Mouse (Mus musculus): Measurements from ENCODE around the gene Lifr. TPM values are rescaled to one million over a fixed set of nuclear protein-coding genes. Genes with fewer than 3 reads are reported as not detected.

The Lifr gene
- polyA plus RNA-seq, 1 experiment from 2014 or later = 2.0 TPM

GRCm38 (mm10) chr15:7146529-7146928, 56.1 kb downstream of the Lifr start:
- 82% methylated on average over 8 of the region's 8 CpGs for WGBS (ENCODE audit: missing documents)
- Histone ChIP-seq H3K79me2 (ENCODE audit: inconsistent target) (no peaks in the 10 kb centered on the region), H3K4me3 (ENCODE audit: inconsistent target) (no peak overlapping the region), H3K27ac (no peak overlapping the region), H3K36me3 (ENCODE audit: inconsistent target) (no peaks in the 10 kb centered on the region)

GRCm38 (mm10) chr15:7149796-7150195, 59.4 kb downstream of the Lifr start:
- H3K27ac ChIP-seq = no peak overlapping the region
- H3K4me3 ChIP-seq (ENCODE audit: inconsistent target) = no peak overlapping the region
- H3K79me2 ChIP-seq (ENCODE audit: inconsistent target) = no peaks in the 10 kb centered on the region
- no peaks in the 10 kb centered on the region for H3K36me3 ChIP-seq (ENCODE audit: inconsistent target)
- 95% methylated on average over 18 of the region's 18 CpGs for WGBS (ENCODE audit: missing documents)

GRCm38 (mm10) chr15:7150591-7150990, 60.2 kb downstream of the Lifr start:
- no peak overlapping the region for H3K4me3 ChIP-seq (ENCODE audit: inconsistent target)
- no peaks in the 10 kb centered on the region for H3K79me2 ChIP-seq (ENCODE audit: inconsistent target)
- no peaks in the 10 kb centered on the region for H3K36me3 ChIP-seq (ENCODE audit: inconsistent target)
- no peak overlapping the region for H3K27ac ChIP-seq
- WGBS (ENCODE audit: missing documents) = 90% methylated on average over 9 of the region's 9 CpGs

DNA sequence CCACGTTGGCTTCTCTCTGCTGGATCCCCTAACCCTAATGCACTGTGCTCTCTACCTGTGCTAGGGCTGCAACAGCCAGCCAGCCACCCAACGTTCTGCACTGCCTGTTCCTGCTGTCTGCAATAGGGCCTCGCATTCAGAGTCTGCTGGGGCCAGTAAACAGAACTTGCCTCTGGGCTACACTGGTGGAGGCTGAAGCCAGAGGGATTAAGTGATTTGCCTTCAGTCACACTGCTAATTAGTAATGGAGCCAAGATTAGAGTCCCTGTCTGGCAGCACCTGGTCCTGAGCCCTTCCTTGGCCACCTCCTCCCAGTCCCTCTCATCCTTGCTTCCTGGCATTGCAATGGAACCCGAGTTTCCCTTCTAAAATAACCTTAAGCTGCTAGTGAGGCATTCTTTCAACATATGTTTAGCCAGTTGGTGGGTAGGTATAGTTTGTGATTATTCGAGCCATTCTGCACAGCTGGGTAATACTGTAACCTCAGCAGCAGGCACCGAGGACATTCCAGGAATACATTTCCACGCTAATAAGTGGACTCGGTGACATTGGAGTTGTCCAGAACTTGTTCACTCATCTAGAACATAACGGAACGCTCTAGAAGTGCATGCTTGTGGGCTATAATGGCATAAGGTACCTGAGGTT, 61.8 kb downstream of the Lifr start:
- H3K27ac ChIP-seq = no peak overlapping the region
- 79% methylated on average over 10 of the region's 10 CpGs for WGBS (ENCODE audit: missing documents)
- H3K4me3 ChIP-seq (ENCODE audit: inconsistent target) = no peak overlapping the region
- no peaks in the 10 kb centered on the region for H3K79me2 ChIP-seq (ENCODE audit: inconsistent target)
- H3K36me3 ChIP-seq (ENCODE audit: inconsistent target) = no peaks in the 10 kb centered on the region

- Histone ChIP-seq H3K36me3 (ENCODE audit: inconsistent target) (no peaks in the 10 kb centered on the region), H3K79me2 (ENCODE audit: inconsistent target) (no peaks in the 10 kb centered on the region), H3K27ac (no peak overlapping the region), H3K4me3 (ENCODE audit: inconsistent target) (no peak overlapping the region)
- WGBS (ENCODE audit: missing documents) = 78% methylated on average over 15 of the region's 15 CpGs
Measured at GRCm38 (mm10) chr15:7154010-7154736, 63.8 kb downstream of the Lifr start.

- no peak overlapping the region for H3K27ac ChIP-seq
- H3K79me2 ChIP-seq (ENCODE audit: inconsistent target) = no peaks in the 10 kb centered on the region
- H3K36me3 ChIP-seq (ENCODE audit: inconsistent target) = no peaks in the 10 kb centered on the region
- 18% methylated on average over 7 of the region's 7 CpGs for WGBS (ENCODE audit: missing documents)
- no peak overlapping the region for H3K4me3 ChIP-seq (ENCODE audit: inconsistent target)
Measured at GRCm38 (mm10) chr15:7154737-7155090, 64.3 kb downstream of the Lifr start.

- 92% methylated on average over 6 of the region's 6 CpGs for WGBS (ENCODE audit: missing documents)
- Histone ChIP-seq H3K27ac (no peak overlapping the region), H3K4me3 (ENCODE audit: inconsistent target) (no peak overlapping the region), H3K36me3 (ENCODE audit: inconsistent target) (no peaks in the 10 kb centered on the region), H3K79me2 (ENCODE audit: inconsistent target) (no peaks in the 10 kb centered on the region)
Measured at GRCm38 (mm10) chr15:7157658-7158057, 67.2 kb downstream of the Lifr start.

DNA sequence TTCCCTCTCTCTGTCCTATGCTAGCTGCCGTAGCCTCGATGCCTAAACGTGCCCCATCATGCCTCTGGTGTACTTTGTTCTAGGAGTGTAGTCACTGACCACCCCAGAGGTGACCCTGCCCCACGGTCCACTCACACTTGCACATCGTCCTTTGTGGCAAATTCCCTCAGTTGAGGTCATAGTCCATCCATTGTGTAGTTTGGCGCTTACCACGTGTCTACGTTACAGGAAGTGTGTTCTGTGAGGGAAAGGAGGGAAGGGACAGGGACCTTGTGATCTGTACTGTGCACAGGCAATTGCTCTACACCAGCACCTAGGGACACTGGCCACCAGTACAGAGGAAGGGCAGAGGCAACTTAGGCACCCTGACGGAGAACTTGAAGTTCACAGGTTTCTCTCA, 69.5 kb downstream of the Lifr start:
- Histone ChIP-seq H3K4me3 (ENCODE audit: inconsistent target) (no peak overlapping the region), H3K27ac (no peak overlapping the region), H3K36me3 (ENCODE audit: inconsistent target) (no peaks in the 10 kb centered on the region), H3K79me2 (ENCODE audit: inconsistent target) (no peaks in the 10 kb centered on the region)
- WGBS (ENCODE audit: missing documents) = 84% methylated on average over 9 of the region's 9 CpGs

GRCm38 (mm10) chr15:7160321-7160720, 69.9 kb downstream of the Lifr start:
- Histone ChIP-seq H3K4me3 (ENCODE audit: inconsistent target) (no peak overlapping the region), H3K27ac (no peak overlapping the region), H3K79me2 (ENCODE audit: inconsistent target) (no peaks in the 10 kb centered on the region), H3K36me3 (ENCODE audit: inconsistent target) (no peaks in the 10 kb centered on the region)
- 91% methylated on average over 8 of the region's 8 CpGs for whole genome bisulfite sequencing (ENCODE audit: missing documents)

GRCm38 (mm10) chr15:7163851-7164250, 73.4 kb downstream of the Lifr start:
- 76% methylated on average over 6 of the region's 6 CpGs for WGBS (ENCODE audit: missing documents)
- H3K79me2 ChIP-seq (ENCODE audit: inconsistent target) = no peaks in the 10 kb centered on the region
- H3K36me3 ChIP-seq (ENCODE audit: inconsistent target) = no peaks in the 10 kb centered on the region
- no peak overlapping the region for H3K4me3 ChIP-seq (ENCODE audit: inconsistent target)
- no peak overlapping the region for H3K27ac ChIP-seq

GRCm38 (mm10) chr15:7166735-7167134, 76.3 kb downstream of the Lifr start:
- WGBS (ENCODE audit: missing documents) = 94% methylated on average over 9 of the region's 9 CpGs
- no peaks in the 10 kb centered on the region for H3K79me2 ChIP-seq (ENCODE audit: inconsistent target)
- no peak overlapping the region for H3K27ac ChIP-seq
- H3K4me3 ChIP-seq (ENCODE audit: inconsistent target) = no peak overlapping the region
- H3K36me3 ChIP-seq (ENCODE audit: inconsistent target) = no peaks in the 10 kb centered on the region

DNA sequence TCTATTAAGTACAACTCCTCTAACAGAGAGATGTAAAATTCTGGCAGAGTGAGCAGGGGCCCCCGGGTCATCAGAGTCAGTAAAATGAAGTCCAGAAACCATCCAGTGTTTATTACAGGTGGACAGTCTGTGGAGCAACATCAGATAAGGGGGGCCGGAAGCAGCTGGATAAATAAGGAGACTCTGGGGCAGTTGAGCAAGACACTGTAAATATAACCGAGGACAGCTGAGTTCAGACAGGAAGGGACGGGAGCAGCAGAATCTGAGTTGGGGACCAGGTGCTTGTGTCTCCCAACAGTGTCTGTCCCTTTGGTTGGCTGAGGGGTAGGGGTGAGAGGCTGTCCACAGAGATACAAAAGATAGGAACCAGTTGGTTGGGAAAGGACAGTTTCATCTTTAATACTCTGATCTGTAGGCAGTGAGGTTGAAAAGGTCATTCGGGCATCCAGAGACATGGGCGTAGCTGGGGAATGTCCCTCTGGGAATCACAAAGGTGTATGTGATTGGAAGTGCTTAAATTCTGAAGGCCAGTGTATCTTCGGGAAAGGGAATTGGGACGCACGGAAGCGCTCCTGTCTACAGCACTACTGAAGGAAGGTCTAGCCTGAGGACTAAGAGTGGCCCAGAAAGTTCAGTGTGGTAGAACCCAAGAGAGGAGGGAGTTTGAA, 77.0 kb downstream of the Lifr start:
- Histone ChIP-seq H3K36me3 (ENCODE audit: inconsistent target) (no peaks in the 10 kb centered on the region), H3K4me3 (ENCODE audit: inconsistent target) (no peak overlapping the region), H3K27ac (no peak overlapping the region), H3K79me2 (ENCODE audit: inconsistent target) (no peaks in the 10 kb centered on the region)
- WGBS (ENCODE audit: missing documents) = 90% methylated on average over 10 of the region's 10 CpGs

GRCm38 (mm10) chr15:7167906-7168532, 77.6 kb downstream of the Lifr start:
- no peak overlapping the region for H3K27ac ChIP-seq
- 89% methylated on average over 11 of the region's 11 CpGs for WGBS (ENCODE audit: missing documents)
- H3K36me3 ChIP-seq (ENCODE audit: inconsistent target) = no peaks in the 10 kb centered on the region
- no peaks in the 10 kb centered on the region for H3K79me2 ChIP-seq (ENCODE audit: inconsistent target)
- H3K4me3 ChIP-seq (ENCODE audit: inconsistent target) = no peak overlapping the region

- Histone ChIP-seq H3K27ac (no peak overlapping the region), H3K79me2 (ENCODE audit: inconsistent target) (no peaks in the 10 kb centered on the region), H3K36me3 (ENCODE audit: inconsistent target) (no peaks in the 10 kb centered on the region), H3K4me3 (ENCODE audit: inconsistent target) (no peak overlapping the region)
- 80% methylated on average over 2 of the region's 2 CpGs for WGBS (ENCODE audit: missing documents)
Measured at GRCm38 (mm10) chr15:7172875-7173274, 82.5 kb downstream of the Lifr start.

GRCm38 (mm10) chr15:7173346-7173745, 82.9 kb downstream of the Lifr start:
- WGBS (ENCODE audit: missing documents) = 96% methylated on average over 7 of the region's 7 CpGs
- Histone ChIP-seq H3K36me3 (ENCODE audit: inconsistent target) (no peaks in the 10 kb centered on the region), H3K27ac (no peak overlapping the region), H3K79me2 (ENCODE audit: inconsistent target) (no peaks in the 10 kb centered on the region), H3K4me3 (ENCODE audit: inconsistent target) (no peak overlapping the region)
